Mouse (Mus musculus) lung, postnatal 0 days (tissue): Measurements from ENCODE around the gene Rbms2.

Experiments used
- CTCF ChIP-seq: IDR thresholded peaks from 2 replicates; pipeline ENCODE4 v1.5.1; 2016; ENCODE audit warnings: antibody characterized with exemption, mild to moderate bottlenecking
- EP300 ChIP-seq: IDR thresholded peaks from 2 replicates; pipeline ENCODE4 v1.6.1; 2016; ENCODE audit warnings: antibody characterized with exemption, mild to moderate bottlenecking, control low read depth

DNA sequence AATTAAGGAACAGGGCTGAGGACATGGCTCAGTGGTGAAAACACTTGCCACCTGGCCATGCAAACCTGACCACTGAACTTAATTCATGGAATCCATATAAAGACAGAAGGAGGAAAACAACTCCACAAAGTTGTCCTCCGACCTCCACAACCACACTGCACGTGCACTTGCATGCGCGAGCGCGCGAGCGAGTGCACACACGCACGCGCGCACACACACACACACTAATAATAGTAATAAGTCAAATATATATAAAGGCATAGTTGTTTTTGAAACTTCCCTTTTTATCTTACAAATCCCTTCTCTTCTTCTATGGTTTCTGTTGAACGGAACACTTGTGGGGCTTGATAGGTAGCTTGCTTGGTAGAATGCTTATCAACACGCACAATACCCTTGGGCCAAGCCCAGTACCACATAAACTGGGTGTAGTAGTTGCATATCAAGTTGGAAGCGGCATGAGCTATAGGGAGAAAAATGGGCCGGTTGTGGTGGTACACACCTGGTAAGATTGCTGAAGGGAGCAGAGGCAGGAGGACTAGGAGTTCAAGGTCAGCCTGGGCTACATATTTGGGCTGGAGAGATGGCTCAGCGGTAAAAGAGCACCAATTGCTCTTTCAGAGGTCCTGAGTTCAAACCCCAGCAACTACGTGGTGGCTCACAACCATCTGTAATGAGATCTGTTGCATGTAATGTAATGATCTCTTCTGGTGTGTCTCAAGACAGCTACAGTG, 38.5 kb upstream of the Rbms2 start:
- TF ChIP-seq EP300: no peak
- no peak for TF ChIP-seq CTCF
